ENCODE assay signal across 17 mouse cellular contexts in genomic region chr7:80373850-80374249, GRCm38 (mm10). TPM values are rescaled to one million over a fixed set of nuclear protein-coding genes. Genes with fewer than 3 reads are reported as not detected.
DNase-seq lines count a peak whose midpoint lies in the region; ATAC-seq and TF ChIP-seq lines count a peak whose summit lies in the region.
"Had no signal": no experiment of that assay in that cellular context is flagged by ENCODE, and none has a peak within 500 bp of the region (broad histone marks: within the 10 kb centered on the region; RNA-seq: fewer than 3 reads in every experiment).

No protein-coding gene starts in this region.

- H3K9ac ChIP-seq in heart, embryonic 16.5 days (ENCODE audit: low read length), result no peak overlapping the region
- no peak overlapping the region for H3K9ac ChIP-seq in heart, embryonic 12.5 days
- H3K9ac ChIP-seq: embryonic facial prominence, embryonic 12.5 days; lung, embryonic 14.5 days; stomach, embryonic 15.5 days had no signal

- H3K27ac ChIP-seq in heart, embryonic 16.5 days (ENCODE audit: low read length), result peak overlapping the region; percentile 21; the same call in 1 of the 2 replicates
- no peak overlapping the region for H3K27ac ChIP-seq in heart, embryonic 12.5 days (ENCODE audit: poor library complexity, severe bottlenecking)
- peak overlapping the region; percentile 60 for H3K27ac ChIP-seq in spleen, adult 2 months (ENCODE audit: insufficient read depth, low read length)
- H3K27ac ChIP-seq: embryonic facial prominence, embryonic 12.5 days; heart, adult 2 months; stomach, embryonic 15.5 days had no signal

- no peaks in the 10 kb centered on the region for H3K27me3 ChIP-seq in heart, embryonic 16.5 days (ENCODE audit: control insufficient read depth, insufficient read depth, low read length)
- no peaks in the 10 kb centered on the region for H3K27me3 ChIP-seq in heart, embryonic 12.5 days (replicated peaks)
- H3K27me3 ChIP-seq in spleen, adult 2 months (ENCODE audit: control insufficient read depth, insufficient read depth, low read length), result no peaks in the 10 kb centered on the region
- H3K27me3 ChIP-seq: embryonic facial prominence, embryonic 12.5 days; Patski; stomach, embryonic 15.5 days had no signal

- no peaks in the 10 kb centered on the region for H3K36me3 ChIP-seq in heart, embryonic 16.5 days (ENCODE audit: control insufficient read depth, insufficient read depth)
- H3K36me3 ChIP-seq in heart, embryonic 12.5 days, result peaks cover 5% of the 10 kb centered on the region
- peaks cover 3% of the 10 kb centered on the region for H3K36me3 ChIP-seq in spleen, adult 2 months (ENCODE audit: control insufficient read depth, insufficient read depth, low read length)
- H3K36me3 ChIP-seq: stomach, embryonic 15.5 days had no signal

- no peak for TF ChIP-seq CTCF in spleen, adult 2 months (IDR thresholded peaks at IDR 0.05; ENCODE audit: extremely low read depth, insufficient read depth, insufficient read length, insufficient replicate concordance)

- 81% methylated on average over 12 of the region's 12 CpGs for WGBS in heart, embryonic 16.5 days
- 76% methylated on average over 12 of the region's 12 CpGs for WGBS in heart, embryonic 12.5 days
- WGBS in spleen, adult 2 months, result 16% methylated on average over 12 of the region's 12 CpGs

- no peaks in the 10 kb centered on the region for H3K9me3 ChIP-seq in heart, embryonic 16.5 days (replicated peaks; ENCODE audit: control insufficient read depth, low read length)
- H3K9me3 ChIP-seq in heart, embryonic 12.5 days (replicated peaks), result no peaks in the 10 kb centered on the region
- H3K9me3 ChIP-seq: embryonic facial prominence, embryonic 12.5 days; stomach, embryonic 15.5 days had no signal

- no peak overlapping the region for H3K4me2 ChIP-seq in heart, embryonic 16.5 days (ENCODE audit: low read depth, low read length)
- no peak overlapping the region for H3K4me2 ChIP-seq in heart, embryonic 12.5 days
- H3K4me2 ChIP-seq: embryonic facial prominence, embryonic 12.5 days; lung, embryonic 14.5 days; stomach, embryonic 15.5 days had no signal

- TF ChIP-seq POLR2A in spleen, adult 2 months (IDR thresholded peaks at IDR 0.05; ENCODE audit: low read depth, low read length), result no peak

- no peak overlapping the region for H3K4me3 ChIP-seq in heart, embryonic 16.5 days (ENCODE audit: low read length)
- no peak overlapping the region for H3K4me3 ChIP-seq in heart, embryonic 12.5 days
- H3K4me3 ChIP-seq in spleen, adult 2 months (ENCODE audit: extremely low read depth, insufficient read depth, insufficient read length), result no peak overlapping the region
- H3K4me3 ChIP-seq: embryonic facial prominence, embryonic 12.5 days; heart, adult 2 months; stomach, embryonic 15.5 days had no signal

- peaks cover 21% of the 10 kb centered on the region for H3K4me1 ChIP-seq in heart, embryonic 16.5 days (ENCODE audit: control insufficient read depth, insufficient read depth, low read length)
- peaks cover 24% of the 10 kb centered on the region for H3K4me1 ChIP-seq in heart, embryonic 12.5 days (replicated peaks)
- peaks cover 21% of the 10 kb centered on the region; the same call in 1 of the 2 replicates for H3K4me1 ChIP-seq in spleen, adult 2 months (ENCODE audit: control insufficient read depth, insufficient read depth, insufficient read length)

- peak in 1 of 2 experiments; percentile 26 for DNase-seq in spleen, adult 2 months (ENCODE audit: low read depth in 1 of 2, low spot score in 2 of 2)
- no peak for DNase-seq in spleen, postnatal 4 days (ENCODE audit: low spot score in 2 of 2)
- DNase-seq in thymus, postnatal 36 days, result peak; percentile 48 to 60
- DNase-seq in cerebellum, adult 9-11 months, result no peak
- DNase-seq: cerebellum, postnatal 14 days; heart, adult 2 months; heart, postnatal 4 days; kidney, postnatal 14 days; lung, embryonic 14.5 days had no signal

- no peak for ATAC-seq in heart, embryonic 16.5 days (replicated peaks; ENCODE audit: extremely low read depth, insufficient read depth, low FRiP score)
- no peak for ATAC-seq in heart, embryonic 12.5 days (ENCODE audit: insufficient number of reproducible peaks, low FRiP score)
- ATAC-seq in common myeloid progenitor, adult 5-6 weeks (replicated peaks; ENCODE audit: low read depth, poor library complexity, severe bottlenecking), result peak; percentile 12
- ATAC-seq in frontal cortex, adult (ENCODE audit: low TSS enrichment), result no peak
- ATAC-seq: CD4-positive, CD25-positive, alpha-beta regulatory T cell, adult 4 months; Patski had no signal

RNA-seq across cellular contexts. Expression of gene Man2a2, which starts 2.7 kb away (rescaled TPM):
- 15.0 and 17.4 TPM in 2 replicates for polyA plus RNA-seq in heart, embryonic 16.5 days (2015; fragmentation: Nextera tagmentation; extraction: Ambion mirVana)
- 25.0 and 31.0 TPM in 2 replicates for polyA plus RNA-seq in heart, embryonic 12.5 days (2016; fragmentation: Nextera tagmentation; extraction: Ambion mirVana)
- 98.3 and 115 TPM in 2 replicates for polyA plus RNA-seq in spleen, adult 2 months (2012; rRNA removed)
- total RNA-seq in common myeloid progenitor, adult 5-6 weeks (2017), result 36.1 and 38.4 TPM in 2 replicates

RNA-seq across cellular contexts. Expression of gene Fes, which starts 13.9 kb away (rescaled TPM):
- polyA plus RNA-seq in heart, embryonic 16.5 days (2015; fragmentation: Nextera tagmentation; extraction: Ambion mirVana), result 14.1 and 15.4 TPM in 2 replicates
- 10.2 and 11.4 TPM in 2 replicates for polyA plus RNA-seq in heart, embryonic 12.5 days (2016; fragmentation: Nextera tagmentation; extraction: Ambion mirVana)
- 52.8 and 90.0 TPM in 2 replicates for polyA plus RNA-seq in spleen, adult 2 months (2012; rRNA removed)
- 70.4 and 105 TPM in 2 replicates for total RNA-seq in common myeloid progenitor, adult 5-6 weeks (2017)

RNA-seq across cellular contexts. Expression of gene Hddc3, which starts 30.9 kb away (rescaled TPM):
- 20.1 and 20.7 TPM in 2 replicates for polyA plus RNA-seq in heart, embryonic 16.5 days (2015; fragmentation: Nextera tagmentation; extraction: Ambion mirVana)
- 14.4 and 15.8 TPM in 2 replicates for polyA plus RNA-seq in heart, embryonic 12.5 days (2016; fragmentation: Nextera tagmentation; extraction: Ambion mirVana)
- 15.5 and 17.8 TPM in 2 replicates for polyA plus RNA-seq in spleen, adult 2 months (2012; rRNA removed)
- 10.5 and 18.4 TPM in 2 replicates for total RNA-seq in common myeloid progenitor, adult 5-6 weeks (2017)

RNA-seq across cellular contexts. Expression of gene Furin, which starts 31.4 kb away (rescaled TPM):
- 11.0 and 14.3 TPM in 2 replicates for polyA plus RNA-seq in heart, embryonic 16.5 days (2015; fragmentation: Nextera tagmentation; extraction: Ambion mirVana)
- polyA plus RNA-seq in heart, embryonic 12.5 days (2016; fragmentation: Nextera tagmentation; extraction: Ambion mirVana), result 24.5 and 25.9 TPM in 2 replicates
- polyA plus RNA-seq in spleen, adult 2 months (2012; rRNA removed), result 35.7 and 48.6 TPM in 2 replicates
- total RNA-seq in common myeloid progenitor, adult 5-6 weeks (2017), result 12.2 and 14.4 TPM in 2 replicates

RNA-seq across cellular contexts. Expression of gene Unc45a, which starts 33.0 kb away (rescaled TPM):
- 20.6 and 25.3 TPM in 2 replicates for polyA plus RNA-seq in heart, embryonic 16.5 days (2015; fragmentation: Nextera tagmentation; extraction: Ambion mirVana)
- 20.5 and 21.0 TPM in 2 replicates for polyA plus RNA-seq in heart, embryonic 12.5 days (2016; fragmentation: Nextera tagmentation; extraction: Ambion mirVana)
- 53.7 and 61.8 TPM in 2 replicates for polyA plus RNA-seq in spleen, adult 2 months (2012; rRNA removed)
- 15.3 and 15.8 TPM in 2 replicates for total RNA-seq in common myeloid progenitor, adult 5-6 weeks (2017)

Comparison
In these comparisons a context has a peak if more than half of its experiments do, and no peak if none do; other contexts are left out.
1. DNase-seq: peak in thymus, postnatal 36 days (2 of 2); none in spleen, postnatal 4 days (0 of 2) and cerebellum, adult 9-11 months (single experiment).